Mouse (Mus musculus) adrenal gland, postnatal 0 days (tissue): Measurements from ENCODE around the gene Gm29609. TPM values are rescaled to one million over a fixed set of nuclear protein-coding genes. Genes with fewer than 3 reads are reported as not detected.

ENCODE experiments used
- polyA plus RNA-seq: library from polyadenylated mRNA; unstranded; fragments of >200 nt; fragmentation: Nextera tagmentation; extraction: Ambion mirVana; gene quantifications from 2 replicates; pipeline ENCODE4 v1.2.1, GENCODE M21; 2015

Gm29609 gene
- polyA plus RNA-seq, result 0.49 and 1.2 TPM in 2 replicates

GRCm38 (mm10) chr5:31179766-31180630 is at the start of gene Gm29609, which contains the start of gene Gtf3c2:
Gm29609 (minus strand) TSS chr5:31179911.
Gtf3c2 (minus strand) TSS chr5:31180144.

GRCm38 (mm10) chr5:31220448-31221303 is 41.0 kb upstream of the Gm29609 start, which contains the start of gene Ppm1g:
Ppm1g (minus strand) TSS chr5:31220687.

GRCm38 (mm10) chr5:31201742-31202590 is 22.3 kb upstream of the Gm29609 start, which contains the start of gene Zfp513:
Zfp513 (minus strand) TSS chr5:31202303.

GRCm38 (mm10) chr5:31192939-31193630 is 13.4 kb upstream of the Gm29609 start, which contains the start of the genes Snx17 and Eif2b4:
Snx17 (plus strand) TSS chr5:31193227.
Eif2b4 (minus strand) TSS chr5:31193430.

GRCm38 (mm10) chr5:31154152-31154553 is 25.6 kb downstream of the Gm29609 start, which contains the start of gene Mpv17:
Mpv17 (minus strand) TSS chr5:31154251.

GRCm38 (mm10) chr5:31138241-31138967 is 41.3 kb downstream of the Gm29609 start, which contains the start of gene Ucn:
Ucn (minus strand) TSS chr5:31138829.

GRCm38 (mm10) chr5:31116354-31116753 is 63.4 kb downstream of the Gm29609 start, which contains the start of gene Trim54:
Trim54 (plus strand) TSS chr5:31116712.

GRCm38 (mm10) chr5:31108000-31108490 is 71.7 kb downstream of the Gm29609 start, which contains the start of gene Slc30a3:
Slc30a3 (minus strand) TSS chr5:31108237.

GRCm38 (mm10) chr5:31105814-31106335 is 73.8 kb downstream of the Gm29609 start, which contains the start of gene Dnajc5g:
Dnajc5g (plus strand) TSS chr5:31106285.

Other genes with a start within 250 kb of the Gm29609 start
- gene Cgref1, start 234.3 kb downstream of the Gm29609 start, polyA plus RNA-seq, result 7.9 and 17.1 TPM in 2 replicates
- 45.1 and 79.5 TPM in 2 replicates for gene Preb, start 219.6 kb downstream of the Gm29609 start, polyA plus RNA-seq
- gene Tcf23, start 211.2 kb downstream of the Gm29609 start, polyA plus RNA-seq, result 0.65 and 0.84 TPM in 2 replicates
- 349 and 399 TPM in 2 replicates for gene Atraid, start 131.6 kb downstream of the Gm29609 start, polyA plus RNA-seq
- 5.9 and 7.6 TPM in 2 replicates for gene Slc5a6, start 131.0 kb downstream of the Gm29609 start, polyA plus RNA-seq
- 3.8 and 4.5 TPM in 2 replicates for gene Cad, start 125.1 kb downstream of the Gm29609 start, polyA plus RNA-seq
- gene Dnajc5g, start 73.6 kb downstream of the Gm29609 start, polyA plus RNA-seq, result not detected in 2 replicates
- gene Slc30a3, start 71.7 kb downstream of the Gm29609 start, polyA plus RNA-seq, result 0.29 and 2.7 TPM in 2 replicates
- 1.3 TPM in 1 of 2 replicates, not detected in the other for gene Trim54, start 63.2 kb downstream of the Gm29609 start, polyA plus RNA-seq
- gene Ucn, start 41.1 kb downstream of the Gm29609 start, polyA plus RNA-seq, result not detected in 2 replicates
- 73.8 and 79.7 TPM in 2 replicates for gene Mpv17, start 25.7 kb downstream of the Gm29609 start, polyA plus RNA-seq
- 27.2 and 38.0 TPM in 2 replicates for gene Gtf3c2, start 233 bp upstream of the Gm29609 start, polyA plus RNA-seq
- 84.0 and 115 TPM in 2 replicates for gene Snx17, start 13.3 kb upstream of the Gm29609 start, polyA plus RNA-seq
- gene Eif2b4, start 13.5 kb upstream of the Gm29609 start, polyA plus RNA-seq, result 43.1 and 45.6 TPM in 2 replicates
- 6.1 and 10.5 TPM in 2 replicates for gene Zfp513, start 22.4 kb upstream of the Gm29609 start, polyA plus RNA-seq
- 55.4 and 77.7 TPM in 2 replicates for gene Ppm1g, start 40.8 kb upstream of the Gm29609 start, polyA plus RNA-seq
- gene Nrbp1, start 61.0 kb upstream of the Gm29609 start, polyA plus RNA-seq, result 108 and 122 TPM in 2 replicates
- 1.1 and 1.3 TPM in 2 replicates for gene Gm9970, start 61.3 kb upstream of the Gm29609 start, polyA plus RNA-seq
- gene Krtcap3, start 71.8 kb upstream of the Gm29609 start, polyA plus RNA-seq, result 3.6 and 4.5 TPM in 2 replicates
- gene Ift172, start 111.2 kb upstream of the Gm29609 start, polyA plus RNA-seq, result 11.5 and 15.1 TPM in 2 replicates
- gene Fndc4, start 116.2 kb upstream of the Gm29609 start, polyA plus RNA-seq, result 14.4 and 20.9 TPM in 2 replicates
- gene Gckr, start 117.5 kb upstream of the Gm29609 start, polyA plus RNA-seq, result 1.1 and 1.9 TPM in 2 replicates